Mouse (Mus musculus) testis, adult 2 months (tissue): ENCODE measurements around the gene Lrrc75a.

ENCODE experiments used
- CTCF ChIP-seq: fragments of 200-500 bp; IDR thresholded peaks from 2 replicates; pipeline ENCODE4 v1.5.1; 2012; ENCODE audit warnings: low read depth, mild to moderate bottlenecking, inconsistent platforms, low read length, moderate library complexity; ENCODE audit not compliant: control insufficient read depth, insufficient read depth, insufficient replicate concordance
- POLR2A ChIP-seq: fragments of 200-500 bp; IDR thresholded peaks from 2 replicates; pipeline ENCODE4 v1.6.1; 2012; ENCODE audit warnings: low read depth, mild to moderate bottlenecking, inconsistent platforms, low read length, moderate library complexity; ENCODE audit not compliant: control insufficient read depth

GRCm38 (mm10) chr11:62638402-62638801, 9.9 kb downstream of the Lrrc75a start:
- TF ChIP-seq CTCF: no peak
- no peak for TF ChIP-seq POLR2A
